Mouse (Mus musculus): ENCODE measurements around the gene Spata16. TPM values are rescaled to one million over a fixed set of nuclear protein-coding genes. Genes with fewer than 3 reads are reported as not detected.

Gene Spata16
- polyA plus RNA-seq, 1 experiment from 2014 or later, result not detected

GRCm38 (mm10) chr3:26826958-26827839 lies 189.8 kb downstream of the Spata16 start:
- H3K27ac ChIP-seq (ENCODE audit: low read length), result no peak overlapping the region
- no peaks in the 10 kb centered on the region for H3K36me3 ChIP-seq (ENCODE audit: insufficient read depth, low read length)
- H3K4me1 ChIP-seq (ENCODE audit: insufficient read depth, low read length), result no peaks in the 10 kb centered on the region
- ATAC-seq (ENCODE audit: low FRiP score, low TSS enrichment), result no peak
- H3K4me3 ChIP-seq (ENCODE audit: low read length), result no peak overlapping the region
- no peak overlapping the region for H3K4me2 ChIP-seq (replicated peaks; ENCODE audit: low read depth, low read length)
- H3K9me3 ChIP-seq (ENCODE audit: low read length), result no peaks in the 10 kb centered on the region
- no peaks in the 10 kb centered on the region for H3K27me3 ChIP-seq (ENCODE audit: insufficient read depth, low read length)
- WGBS, result 82% methylated on average over 7 of the region's 7 CpGs
- no peak overlapping the region for H3K9ac ChIP-seq (replicated peaks; ENCODE audit: low read length)

GRCm38 (mm10) chr3:26832954-26833353 lies 195.5 kb downstream of the Spata16 start:
- Histone ChIP-seq H3K9ac (replicated peaks; ENCODE audit: low read length) (no peak overlapping the region), H3K4me2 (replicated peaks; ENCODE audit: low read depth, low read length) (no peak overlapping the region), H3K4me3 (ENCODE audit: low read length) (no peak overlapping the region), H3K27me3 (ENCODE audit: insufficient read depth, low read length) (no peaks in the 10 kb centered on the region), H3K27ac (ENCODE audit: low read length) (no peak overlapping the region), H3K9me3 (ENCODE audit: low read length) (no peaks in the 10 kb centered on the region), H3K4me1 (ENCODE audit: insufficient read depth, low read length) (no peaks in the 10 kb centered on the region), H3K36me3 (ENCODE audit: insufficient read depth, low read length) (no peaks in the 10 kb centered on the region)
- 87% methylated on average over 5 of the region's 5 CpGs for WGBS
- no peak for ATAC-seq (ENCODE audit: low FRiP score, low TSS enrichment)

GRCm38 (mm10) chr3:26834178-26835050 lies 197.0 kb downstream of the Spata16 start:
- ATAC-seq (ENCODE audit: low FRiP score, low TSS enrichment), result peak; percentile 82; the same call in 1 of the 2 replicates
- Histone ChIP-seq H3K4me2 (replicated peaks; ENCODE audit: low read depth, low read length) (no peak overlapping the region), H3K27ac (ENCODE audit: low read length) (no peak overlapping the region), H3K9me3 (ENCODE audit: low read length) (no peaks in the 10 kb centered on the region), H3K9ac (replicated peaks; ENCODE audit: low read length) (no peak overlapping the region), H3K36me3 (ENCODE audit: insufficient read depth, low read length) (no peaks in the 10 kb centered on the region), H3K4me1 (ENCODE audit: insufficient read depth, low read length) (no peaks in the 10 kb centered on the region), H3K4me3 (ENCODE audit: low read length) (no peak overlapping the region), H3K27me3 (ENCODE audit: insufficient read depth, low read length) (no peaks in the 10 kb centered on the region)
- 65% methylated on average over 21 of the region's 21 CpGs for WGBS

- no peak for ATAC-seq (ENCODE audit: low FRiP score, low TSS enrichment)
- H3K4me2 ChIP-seq (replicated peaks; ENCODE audit: low read depth, low read length), result no peak overlapping the region
- no peaks in the 10 kb centered on the region for H3K36me3 ChIP-seq (ENCODE audit: insufficient read depth, low read length)
- 88% methylated on average over 17 of the region's 17 CpGs for WGBS
- no peak overlapping the region for H3K4me3 ChIP-seq (ENCODE audit: low read length)
- no peaks in the 10 kb centered on the region for H3K27me3 ChIP-seq (ENCODE audit: insufficient read depth, low read length)
- no peaks in the 10 kb centered on the region for H3K9me3 ChIP-seq (ENCODE audit: low read length)
- H3K27ac ChIP-seq (ENCODE audit: low read length), result no peak overlapping the region
- H3K4me1 ChIP-seq (ENCODE audit: insufficient read depth, low read length), result no peaks in the 10 kb centered on the region
- no peak overlapping the region for H3K9ac ChIP-seq (replicated peaks; ENCODE audit: low read length)
Observed at GRCm38 (mm10) chr3:26835051-26835755, 197.8 kb downstream of the Spata16 start.

GRCm38 (mm10) chr3:26845041-26845440 lies 207.6 kb downstream of the Spata16 start:
- Histone ChIP-seq H3K4me3 (ENCODE audit: low read length) (no peak overlapping the region), H3K9ac (replicated peaks; ENCODE audit: low read length) (no peak overlapping the region), H3K27ac (ENCODE audit: low read length) (no peak overlapping the region), H3K4me1 (ENCODE audit: insufficient read depth, low read length) (no peaks in the 10 kb centered on the region), H3K36me3 (ENCODE audit: insufficient read depth, low read length) (no peaks in the 10 kb centered on the region), H3K9me3 (ENCODE audit: low read length) (no peaks in the 10 kb centered on the region), H3K4me2 (replicated peaks; ENCODE audit: low read depth, low read length) (no peak overlapping the region), H3K27me3 (ENCODE audit: insufficient read depth, low read length) (no peaks in the 10 kb centered on the region)
- 85% methylated on average over 3 of the region's 3 CpGs for WGBS
- no peak for ATAC-seq (ENCODE audit: low FRiP score, low TSS enrichment)

- no peak for ATAC-seq (ENCODE audit: low FRiP score, low TSS enrichment)
- H3K27ac ChIP-seq (ENCODE audit: low read length), result no peak overlapping the region
- WGBS, result 82% methylated on average over 5 of the region's 5 CpGs
- H3K27me3 ChIP-seq (ENCODE audit: insufficient read depth, low read length), result no peaks in the 10 kb centered on the region
- H3K9me3 ChIP-seq (ENCODE audit: low read length), result no peaks in the 10 kb centered on the region
- H3K4me3 ChIP-seq (ENCODE audit: low read length), result no peak overlapping the region
- H3K9ac ChIP-seq (replicated peaks; ENCODE audit: low read length), result no peak overlapping the region
- no peak overlapping the region for H3K4me2 ChIP-seq (replicated peaks; ENCODE audit: low read depth, low read length)
- no peaks in the 10 kb centered on the region for H3K4me1 ChIP-seq (ENCODE audit: insufficient read depth, low read length)
- H3K36me3 ChIP-seq (ENCODE audit: insufficient read depth, low read length), result no peaks in the 10 kb centered on the region
Observed at GRCm38 (mm10) chr3:26847935-26848334, 210.5 kb downstream of the Spata16 start.

GRCm38 (mm10) chr3:26850207-26850606 lies 212.8 kb downstream of the Spata16 start:
- Histone ChIP-seq H3K9ac (replicated peaks; ENCODE audit: low read length) (no peak overlapping the region), H3K9me3 (ENCODE audit: low read length) (no peaks in the 10 kb centered on the region), H3K27me3 (ENCODE audit: insufficient read depth, low read length) (no peaks in the 10 kb centered on the region), H3K36me3 (ENCODE audit: insufficient read depth, low read length) (no peaks in the 10 kb centered on the region), H3K4me1 (ENCODE audit: insufficient read depth, low read length) (no peaks in the 10 kb centered on the region), H3K4me2 (replicated peaks; ENCODE audit: low read depth, low read length) (no peak overlapping the region), H3K27ac (ENCODE audit: low read length) (no peak overlapping the region), H3K4me3 (ENCODE audit: low read length) (no peak overlapping the region)
- ATAC-seq (ENCODE audit: low FRiP score, low TSS enrichment), result no peak

- WGBS, result 69% methylated on average over 9 of the region's 9 CpGs
- no peaks in the 10 kb centered on the region for H3K9me3 ChIP-seq (ENCODE audit: low read length)
- H3K27me3 ChIP-seq (ENCODE audit: insufficient read depth, low read length), result no peaks in the 10 kb centered on the region
- H3K36me3 ChIP-seq (ENCODE audit: insufficient read depth, low read length), result no peaks in the 10 kb centered on the region
- H3K27ac ChIP-seq (ENCODE audit: low read length), result no peak overlapping the region
- ATAC-seq (ENCODE audit: low FRiP score, low TSS enrichment), result no peak
- H3K4me3 ChIP-seq (ENCODE audit: low read length), result no peak overlapping the region
- H3K9ac ChIP-seq (replicated peaks; ENCODE audit: low read length), result no peak overlapping the region
- no peaks in the 10 kb centered on the region for H3K4me1 ChIP-seq (ENCODE audit: insufficient read depth, low read length)
- H3K4me2 ChIP-seq (replicated peaks; ENCODE audit: low read depth, low read length), result no peak overlapping the region
Observed at GRCm38 (mm10) chr3:26850691-26851563, 213.5 kb downstream of the Spata16 start.

- no peak overlapping the region for H3K4me3 ChIP-seq (ENCODE audit: low read length)
- no peaks in the 10 kb centered on the region for H3K4me1 ChIP-seq (ENCODE audit: insufficient read depth, low read length)
- no peaks in the 10 kb centered on the region for H3K27me3 ChIP-seq (ENCODE audit: insufficient read depth, low read length)
- ATAC-seq (ENCODE audit: low FRiP score, low TSS enrichment), result no peak
- H3K9me3 ChIP-seq (ENCODE audit: low read length), result no peaks in the 10 kb centered on the region
- no peak overlapping the region for H3K27ac ChIP-seq (ENCODE audit: low read length)
- H3K4me2 ChIP-seq (replicated peaks; ENCODE audit: low read depth, low read length), result no peak overlapping the region
- 84% methylated on average over 5 of the region's 5 CpGs for whole genome bisulfite sequencing
- no peak overlapping the region for H3K9ac ChIP-seq (replicated peaks; ENCODE audit: low read length)
- H3K36me3 ChIP-seq (ENCODE audit: insufficient read depth, low read length), result no peaks in the 10 kb centered on the region
Observed at GRCm38 (mm10) chr3:26853557-26853956, 216.1 kb downstream of the Spata16 start.
